Mouse (Mus musculus): ENCODE results near the gene Zbtb9.
"Not testable (repeated sequence)": the region's sequence is repeated elsewhere in the genome, so short reads cannot be mapped to it uniquely, and the experiment has no call there.

Zbtb9 gene

DNA sequence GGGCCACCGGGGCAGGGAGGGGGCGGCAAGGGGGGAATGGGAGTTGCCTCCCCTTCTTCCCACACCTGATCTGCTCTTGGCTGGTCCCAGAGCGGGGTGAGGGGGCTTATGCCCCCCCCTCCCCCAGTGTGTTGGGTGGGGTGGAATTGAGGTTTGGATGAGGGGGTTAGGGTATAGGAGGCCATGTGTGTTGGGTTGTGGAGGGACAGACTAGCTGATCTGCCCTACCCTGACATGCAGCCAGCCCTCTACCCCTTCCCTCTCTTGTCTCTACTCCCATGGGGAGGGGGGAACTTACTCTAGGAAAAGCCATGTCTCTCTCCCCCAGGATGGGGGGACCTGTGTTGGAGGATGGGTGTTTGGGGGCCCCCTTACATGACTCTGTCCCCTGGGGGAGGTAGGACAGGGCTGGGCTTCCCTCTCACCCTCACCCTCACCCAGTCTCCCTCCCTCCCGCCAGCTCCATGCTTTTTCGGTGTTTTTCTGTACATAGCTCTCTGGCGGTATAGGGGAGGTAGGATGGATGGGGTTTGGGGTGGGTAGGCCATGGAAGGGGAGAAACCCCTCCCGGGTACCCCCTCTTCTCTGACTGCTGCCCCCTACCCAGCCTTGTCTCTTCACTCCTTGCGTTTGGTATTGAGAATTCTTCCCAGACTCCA lies 1.6 kb upstream of the Zbtb9 start:
- DNase-seq (ENCODE audit: low spot score in 2 of 2) = no peak

DNA sequence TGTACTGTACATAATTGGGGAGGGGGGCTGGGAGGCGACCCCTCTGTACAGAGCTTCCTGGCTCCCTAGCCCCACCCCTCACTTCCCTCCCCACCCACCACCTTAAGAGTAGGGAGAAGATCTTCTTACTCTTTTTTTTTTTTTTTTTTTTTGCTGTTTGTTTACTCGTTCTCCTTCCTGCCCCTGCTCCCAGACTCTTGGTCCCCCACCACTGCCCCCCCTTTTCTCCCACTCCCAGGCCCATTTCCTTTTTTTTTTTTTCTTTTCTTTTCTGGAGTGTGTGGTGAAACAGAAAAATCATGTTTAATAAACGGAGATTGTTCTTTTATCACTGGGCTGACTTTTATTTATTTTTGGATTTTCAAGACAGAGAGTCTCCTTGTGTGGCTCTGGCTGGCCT lies 860 bp upstream of the Zbtb9 start:
- DNase-seq (ENCODE audit: low spot score in 2 of 2) = no peak

DNA sequence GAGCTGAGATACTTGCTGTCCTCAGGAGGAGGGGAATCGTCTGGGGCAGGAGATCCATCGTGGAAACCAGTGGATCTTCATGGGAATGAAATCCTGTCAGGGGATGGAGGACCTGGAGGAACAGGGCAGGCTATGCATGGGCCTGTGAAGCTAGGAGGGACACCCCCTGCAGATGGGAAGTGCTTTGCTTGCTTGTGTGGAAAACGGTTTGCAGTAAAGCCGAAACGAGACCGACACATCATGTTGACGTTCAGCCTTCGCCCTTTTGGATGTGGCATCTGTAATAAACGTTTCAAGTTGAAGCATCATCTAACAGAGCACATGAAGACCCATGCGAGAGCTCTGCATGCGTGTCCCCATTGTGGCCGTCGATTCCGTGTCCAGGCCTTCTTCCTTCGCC lies 1.6 kb downstream of the Zbtb9 start:
- DNase-seq (ENCODE audit: low spot score in 2 of 2) = no peak

DNA sequence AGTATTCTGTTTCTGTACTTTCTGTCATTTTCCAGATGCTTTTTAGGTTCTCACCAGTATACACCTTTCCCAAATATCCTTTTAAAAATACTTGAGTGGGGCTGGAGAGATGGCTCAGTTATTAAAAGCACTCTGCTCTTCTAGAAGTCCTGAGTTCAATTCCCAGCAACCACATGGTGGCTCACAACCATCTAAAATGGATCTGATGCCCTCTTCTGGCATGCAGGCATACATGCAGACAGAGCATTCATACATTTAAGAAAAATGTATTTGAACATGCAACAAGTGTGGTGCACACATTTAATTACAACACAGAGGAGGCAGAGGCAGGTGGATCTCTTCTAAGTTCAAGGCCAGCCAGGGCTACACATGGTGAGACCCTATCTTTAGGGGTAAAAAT lies 2.4 kb downstream of the Zbtb9 start:
- no peak for DNase-seq (ENCODE audit: low spot score in 2 of 2)

DNA sequence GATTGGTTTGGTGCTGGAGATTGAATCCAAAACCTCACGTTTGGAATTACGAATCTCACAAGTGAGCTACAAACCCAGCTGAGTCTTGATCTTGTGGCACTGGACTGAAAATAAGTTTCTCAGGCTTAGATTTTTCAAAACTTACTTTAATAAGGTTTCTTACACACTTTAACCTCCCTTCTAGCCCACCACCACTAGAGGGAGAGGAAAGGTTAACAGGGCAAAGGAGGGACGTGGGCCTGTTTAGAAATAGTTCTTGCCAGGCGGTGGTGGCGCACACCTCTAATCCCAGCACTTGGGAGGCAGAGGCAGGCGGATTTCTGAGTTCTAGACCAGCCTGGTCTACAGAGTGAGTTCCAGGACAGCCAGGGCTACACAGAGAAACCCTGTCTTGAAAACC lies 4.4 kb downstream of the Zbtb9 start:
- DNase-seq (ENCODE audit: low spot score in 2 of 2) = not testable (repeated sequence)

DNA sequence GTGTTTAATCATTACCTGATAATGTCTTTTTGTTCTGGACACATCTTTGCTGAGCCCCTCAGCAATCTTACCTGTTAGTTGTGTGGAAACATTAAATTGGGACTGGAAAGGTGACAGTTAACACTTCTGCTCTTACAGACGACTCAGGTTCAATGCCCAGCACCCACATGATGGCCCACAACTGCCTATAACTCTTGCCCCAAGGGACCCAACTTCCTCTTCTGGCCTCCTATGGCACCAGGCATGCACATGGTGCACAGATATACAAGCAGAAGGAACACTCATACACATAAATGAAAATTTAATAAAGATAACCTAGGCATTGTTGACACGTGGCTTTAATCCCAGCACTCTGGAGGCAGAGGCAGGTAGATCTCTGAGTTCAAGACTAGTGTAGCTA lies 6.5 kb downstream of the Zbtb9 start:
- DNase-seq (ENCODE audit: low spot score in 2 of 2) = peak in 1 of 2 experiments; percentile 70

DNA sequence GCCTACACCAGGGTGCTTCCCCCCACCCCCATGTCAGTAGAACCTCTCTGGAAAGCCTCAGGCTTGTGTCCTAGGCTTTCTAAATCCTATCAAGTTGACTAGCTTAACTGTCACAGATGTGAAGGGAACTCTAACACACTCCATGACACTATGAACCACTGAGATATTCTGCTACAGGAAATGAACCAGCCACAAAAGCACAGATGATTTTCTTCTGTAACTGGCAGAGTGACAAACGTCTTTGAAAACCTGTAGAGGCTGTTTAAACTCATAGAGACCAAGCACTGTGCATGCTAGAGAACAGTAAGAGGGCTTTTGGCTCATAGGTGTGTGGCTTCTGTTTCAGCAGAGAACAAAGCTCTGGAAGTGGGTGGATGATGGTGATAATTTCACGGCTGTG lies 8.1 kb downstream of the Zbtb9 start:
- DNase-seq (ENCODE audit: low spot score in 2 of 2) = no peak

DNA sequence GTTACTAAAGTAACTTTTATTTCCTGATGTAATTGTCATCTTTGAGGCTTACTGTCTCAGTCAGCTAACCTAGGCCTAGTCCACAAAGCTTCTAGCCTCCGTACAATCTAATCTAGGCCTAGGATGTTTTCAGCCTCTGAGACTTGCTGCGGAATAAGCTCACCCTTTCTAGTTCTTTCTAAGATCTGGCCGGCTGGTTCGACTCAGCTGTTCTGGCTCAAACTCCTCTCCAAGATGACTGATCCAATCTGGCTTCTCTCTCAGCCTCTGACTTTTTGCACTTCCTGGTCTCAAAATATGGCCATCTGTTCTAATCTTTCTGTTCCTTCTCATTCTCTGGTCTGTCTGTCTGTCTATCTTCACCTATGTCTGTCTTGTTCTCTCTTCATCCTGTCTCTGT lies 10.4 kb downstream of the Zbtb9 start:
- no peak for DNase-seq (ENCODE audit: low spot score in 2 of 2)

DNA sequence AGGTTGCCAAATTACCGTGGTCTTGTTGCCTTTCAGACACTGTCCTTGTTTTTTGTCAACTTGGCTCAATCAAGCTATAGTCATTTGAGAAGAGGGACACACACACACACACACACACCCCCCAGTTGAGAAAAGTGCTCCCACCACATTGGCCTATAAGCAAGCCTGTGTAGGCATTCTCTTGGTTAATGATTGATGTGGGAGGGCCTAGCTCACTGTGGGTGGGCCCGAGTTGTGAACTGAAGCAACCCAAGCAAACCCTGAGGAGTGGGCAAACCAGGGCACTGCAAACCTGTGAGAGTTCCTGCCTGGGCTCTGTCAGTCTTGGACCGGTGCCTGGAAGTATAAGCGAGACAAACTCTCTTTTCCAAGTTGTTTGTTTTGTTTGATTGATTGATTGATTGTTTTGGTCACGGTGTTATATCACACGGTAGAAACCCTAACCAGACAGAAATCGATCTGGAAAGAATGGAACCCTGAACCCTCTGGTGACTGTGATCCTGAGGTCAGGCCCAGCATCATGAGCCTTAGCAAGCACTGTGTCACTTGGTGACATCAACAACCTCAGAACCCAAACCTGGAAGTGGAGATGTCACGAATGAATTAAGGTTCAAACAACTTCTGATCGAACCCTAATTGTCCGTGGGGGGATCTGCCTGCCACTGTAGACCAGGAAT lies 12.7 kb downstream of the Zbtb9 start:
- no peak for DNase-seq (ENCODE audit: low spot score in 2 of 2)

DNA sequence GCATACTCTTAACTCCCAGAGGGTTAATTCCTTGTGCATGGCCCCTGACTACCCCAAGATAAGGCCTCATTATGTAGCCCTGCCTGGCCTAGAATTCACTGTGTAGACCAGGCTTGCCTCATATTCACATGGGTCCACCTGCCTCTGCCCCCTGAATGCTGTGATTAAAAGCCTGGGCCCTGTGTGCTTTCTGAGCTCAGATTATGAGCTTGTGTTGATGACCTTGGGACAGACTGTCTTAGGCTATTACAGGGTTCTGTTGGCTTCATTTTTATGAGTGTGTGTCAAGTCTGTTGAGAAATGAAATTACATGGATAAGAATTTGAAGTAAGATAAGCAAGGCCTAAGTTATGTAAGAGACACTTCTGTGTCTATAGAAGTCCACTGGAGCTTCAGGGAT lies 17.6 kb downstream of the Zbtb9 start:
- DNase-seq (ENCODE audit: low spot score in 2 of 2) = no peak

DNA sequence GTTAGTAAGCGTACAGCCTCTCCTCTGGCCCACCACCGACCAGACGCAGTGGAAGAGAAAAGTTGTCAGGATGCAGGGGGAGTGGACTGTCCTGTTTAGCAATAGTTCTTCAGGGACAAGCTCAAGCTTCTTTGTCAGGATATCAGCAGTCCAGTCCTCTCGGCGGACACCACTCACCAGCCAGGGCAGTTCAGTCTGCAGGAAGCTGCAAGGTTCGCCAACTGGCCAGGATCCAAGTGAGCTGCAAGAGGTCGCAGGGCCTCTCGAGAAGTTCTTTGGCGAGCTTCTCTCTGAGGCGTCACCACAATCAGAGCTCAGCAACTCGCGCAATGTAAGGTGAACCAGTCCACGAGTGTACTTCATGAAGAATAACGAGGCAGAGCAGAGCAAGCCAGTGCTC lies 21.4 kb downstream of the Zbtb9 start:
- no peak for DNase-seq (ENCODE audit: low spot score in 2 of 2)

DNA sequence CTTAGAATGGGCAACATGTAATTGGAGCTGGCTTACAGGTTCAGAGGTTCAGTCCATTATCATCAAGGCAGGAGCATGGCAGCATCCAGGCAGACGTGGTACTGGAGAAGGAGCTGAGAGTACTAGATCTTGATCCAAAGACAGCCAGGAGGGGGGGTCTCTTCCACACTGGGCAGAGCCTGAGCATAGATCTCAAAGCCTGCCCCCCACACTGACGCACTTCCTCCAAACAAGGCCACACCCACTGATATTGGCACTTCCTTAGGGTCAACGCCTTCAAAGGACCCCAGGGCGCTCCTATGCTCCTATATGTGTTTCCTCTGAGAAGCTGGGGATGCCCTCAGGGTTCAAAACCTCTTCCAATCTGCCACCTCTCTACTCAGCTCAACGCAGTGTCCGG lies 22.0 kb downstream of the Zbtb9 start:
- DNase-seq (ENCODE audit: low spot score in 2 of 2) = no peak

DNA sequence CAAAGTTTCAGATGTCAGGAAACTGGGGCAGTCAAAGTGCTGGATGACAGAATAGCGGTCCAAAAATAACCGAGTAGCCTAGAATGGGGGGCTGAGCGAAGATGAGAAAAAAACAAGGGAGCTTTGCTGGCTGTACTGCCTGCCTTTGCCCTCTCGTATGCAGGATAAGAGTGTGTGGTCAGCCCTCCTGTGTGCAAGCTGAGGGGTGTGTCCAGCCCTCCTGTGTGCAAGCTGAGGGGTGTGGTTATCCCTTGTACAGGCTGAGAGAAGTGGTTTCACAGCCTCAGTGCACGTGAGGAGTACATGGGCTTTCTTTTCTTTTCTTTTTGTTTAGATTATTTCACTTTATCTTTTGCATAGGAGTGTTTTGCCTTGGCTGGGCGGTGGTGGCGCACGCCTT lies 22.6 kb downstream of the Zbtb9 start:
- DNase-seq (ENCODE audit: low spot score in 2 of 2) = no peak

DNA sequence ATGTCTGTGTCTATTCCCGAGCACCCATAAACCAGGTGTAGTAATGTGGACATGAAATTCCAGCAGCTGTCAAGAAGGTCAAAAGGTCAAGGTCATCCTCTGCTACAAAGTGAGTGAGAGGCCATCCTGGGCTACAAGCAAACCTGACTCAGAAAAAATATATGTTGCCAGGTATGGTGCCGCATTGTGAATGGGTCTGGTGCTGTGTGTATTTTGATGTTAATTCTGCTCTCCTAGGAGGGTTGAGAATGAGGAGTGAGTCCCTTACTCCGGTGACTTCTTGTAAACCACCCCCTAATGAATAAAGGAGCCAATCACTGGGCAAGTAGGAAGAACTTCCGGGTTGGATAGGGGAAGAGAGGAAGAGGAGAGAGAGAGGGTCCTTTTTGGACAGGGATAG lies 24.7 kb downstream of the Zbtb9 start:
- no peak for DNase-seq (ENCODE audit: low spot score in 2 of 2)

DNA sequence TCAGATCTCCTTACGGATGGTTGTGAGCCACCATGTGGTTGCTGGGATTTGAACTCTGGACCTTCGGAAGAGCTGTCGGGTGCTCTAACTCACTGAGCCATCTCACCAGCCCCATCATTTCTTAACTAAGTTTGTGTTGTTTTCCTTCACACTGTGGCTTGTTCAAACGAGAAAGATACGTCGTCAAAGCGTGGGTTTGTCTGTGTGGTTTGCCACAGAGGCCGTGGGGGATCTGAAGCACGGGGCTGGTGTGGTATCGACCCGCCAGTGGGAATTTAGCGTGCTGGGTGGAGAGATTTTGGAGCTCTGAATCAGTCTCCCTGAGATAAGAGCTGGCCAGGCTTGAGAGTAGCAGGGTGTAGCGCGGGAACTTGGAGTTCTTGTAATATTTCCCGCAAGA lies 25.3 kb downstream of the Zbtb9 start:
- DNase-seq (ENCODE audit: low spot score in 2 of 2) = no peak

DNA sequence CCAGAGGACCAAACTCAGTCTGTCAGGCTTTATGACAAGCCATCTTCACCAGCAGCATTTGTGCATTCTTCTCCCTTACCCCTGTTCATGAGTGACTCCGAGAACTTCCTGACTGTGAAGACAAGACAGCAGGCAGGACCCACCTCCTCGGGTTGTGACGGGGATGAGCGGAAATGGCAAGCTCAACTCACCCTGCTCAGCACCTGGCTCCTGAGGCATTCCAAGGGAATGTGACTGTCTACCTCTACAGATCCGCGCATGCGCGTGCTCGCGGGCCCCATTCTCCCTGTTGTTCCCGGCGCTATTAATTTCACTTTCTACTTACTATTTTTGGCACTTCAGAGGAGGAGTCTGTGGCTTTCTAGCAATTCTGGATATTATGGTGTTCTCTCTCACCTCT lies 27.0 kb downstream of the Zbtb9 start:
- DNase-seq (ENCODE audit: low spot score in 2 of 2) = no peak

DNA sequence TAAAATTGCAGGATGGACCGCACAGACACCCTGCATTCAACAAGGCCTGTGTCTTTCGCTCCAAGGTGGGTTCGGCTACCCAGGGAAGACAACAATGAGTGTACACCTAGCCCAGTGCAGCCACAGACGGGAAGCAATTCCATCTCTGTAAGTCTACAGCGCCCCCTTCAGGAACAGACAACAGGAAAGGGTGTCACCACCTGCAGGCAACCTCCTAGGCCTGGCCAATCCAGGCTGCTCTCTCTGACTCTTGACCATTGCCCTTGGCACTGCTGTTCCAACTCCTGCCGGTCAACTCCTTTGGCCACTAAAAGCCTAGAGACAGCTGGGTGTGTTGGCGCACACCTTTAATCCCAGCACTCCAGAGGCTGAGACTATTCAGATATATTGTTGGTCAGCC lies 28.2 kb downstream of the Zbtb9 start:
- peak; percentile 45 to 64 for DNase-seq (ENCODE audit: low spot score in 2 of 2)

DNA sequence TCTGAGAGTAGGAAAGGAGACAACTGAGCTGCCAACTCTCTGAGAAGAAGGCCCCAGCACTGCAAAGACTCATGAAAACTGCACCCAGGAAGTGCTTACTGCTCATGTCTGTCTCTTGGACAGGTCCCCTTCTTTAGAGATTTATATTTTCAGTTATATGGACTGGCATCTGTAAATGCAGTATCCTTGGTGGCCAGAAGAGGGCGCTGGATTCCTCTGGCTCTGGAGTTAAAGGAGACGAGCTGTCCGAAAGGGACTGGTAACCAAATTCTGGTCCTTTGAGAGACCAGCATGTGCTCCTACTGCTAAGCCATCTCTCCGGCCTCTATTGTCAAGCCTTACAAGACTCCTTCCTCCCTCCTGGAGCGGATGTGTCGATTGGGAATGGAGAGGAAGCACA lies 28.9 kb downstream of the Zbtb9 start:
- peak in 1 of 2 experiments; percentile 45 for DNase-seq (ENCODE audit: low spot score in 2 of 2)

DNA sequence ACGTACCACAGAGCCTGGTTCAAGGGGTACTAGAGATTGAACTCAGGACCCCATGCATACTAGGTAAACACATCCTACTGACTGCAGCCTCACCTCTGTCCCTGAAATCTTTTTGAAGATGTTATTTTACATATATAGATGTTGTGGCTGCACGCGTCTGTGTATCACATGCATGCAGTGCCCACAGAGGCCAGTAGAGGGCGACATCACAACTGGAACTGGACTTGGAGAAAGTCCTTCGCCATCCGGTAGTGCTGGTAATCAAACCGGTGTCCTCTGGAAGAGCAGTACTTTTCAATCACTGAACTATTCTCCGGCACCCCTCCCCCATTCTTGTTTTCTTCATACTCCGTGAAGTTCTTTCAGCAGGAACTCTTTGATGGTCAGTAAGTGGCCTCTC lies 31.5 kb downstream of the Zbtb9 start:
- DNase-seq (ENCODE audit: low spot score in 2 of 2) = peak; percentile 46 to 71

DNA sequence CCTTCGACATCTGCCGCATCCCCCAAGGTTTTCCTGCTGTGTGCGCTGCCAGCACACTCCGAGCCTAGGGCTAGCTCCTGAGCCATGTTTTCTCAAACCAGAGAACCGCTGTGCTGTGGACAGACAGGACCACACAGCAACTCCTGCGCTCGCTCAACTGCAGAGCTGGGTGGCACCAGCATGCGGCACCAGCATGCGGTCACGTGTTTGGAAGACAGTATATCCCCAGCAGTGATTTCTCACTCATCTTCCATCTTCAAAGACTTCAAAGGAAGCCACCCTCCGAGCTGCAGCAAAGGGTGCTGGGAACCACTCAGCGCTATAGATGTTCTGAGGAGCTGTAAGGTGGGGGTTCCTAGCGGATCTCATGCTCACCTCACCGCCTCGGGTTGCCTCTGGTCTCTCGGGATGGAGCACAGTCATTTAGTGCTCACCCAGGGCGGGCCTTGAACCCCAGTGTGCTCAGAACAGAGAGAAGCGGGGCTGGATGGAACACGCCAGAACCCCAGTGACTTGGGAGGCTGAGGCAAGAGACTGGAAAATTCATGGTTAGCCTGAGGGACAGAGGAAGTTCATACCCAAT lies 32.0 kb downstream of the Zbtb9 start:
- DNase-seq (ENCODE audit: low spot score in 2 of 2) = no peak

DNA sequence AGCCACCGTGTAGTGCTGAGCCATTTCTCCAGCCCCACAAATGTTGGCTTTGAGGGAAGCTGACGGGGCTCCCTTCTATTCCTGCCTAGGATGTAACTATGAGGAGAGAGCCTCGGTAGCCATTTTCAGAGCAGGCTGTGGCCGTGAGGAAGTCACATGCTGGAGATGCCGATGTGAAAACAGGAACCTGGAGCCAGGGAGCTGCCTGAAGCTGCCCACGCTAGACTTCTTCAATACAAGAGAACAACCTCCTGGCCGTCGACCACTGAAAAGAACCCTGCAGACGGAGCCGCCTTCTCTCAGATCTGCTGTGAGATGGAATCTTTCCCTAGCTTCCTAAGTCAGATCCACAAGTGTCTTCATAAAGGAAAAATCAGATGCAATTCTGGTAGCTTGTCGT lies 32.7 kb downstream of the Zbtb9 start:
- no peak for DNase-seq (ENCODE audit: low spot score in 2 of 2)

DNA sequence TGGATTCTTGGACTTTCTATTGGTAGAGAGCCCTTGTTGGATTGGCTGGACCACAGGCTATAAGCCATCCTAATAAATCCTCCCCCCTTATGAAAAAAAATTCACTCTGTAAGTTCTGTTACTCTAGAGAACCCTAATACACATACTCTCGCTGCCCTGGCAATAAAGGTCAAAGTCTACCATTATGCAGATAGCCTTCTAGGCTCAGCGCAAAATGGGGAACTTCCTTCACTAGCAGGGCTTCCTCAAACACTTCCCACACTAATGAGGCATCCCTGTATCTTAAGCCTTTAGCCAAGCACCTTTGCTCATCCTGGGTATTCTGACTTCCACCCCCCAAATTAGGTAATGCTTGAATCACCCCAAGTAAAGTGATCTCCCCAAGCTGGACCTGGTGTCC lies 35.3 kb downstream of the Zbtb9 start:
- no peak for DNase-seq (ENCODE audit: low spot score in 2 of 2)

DNA sequence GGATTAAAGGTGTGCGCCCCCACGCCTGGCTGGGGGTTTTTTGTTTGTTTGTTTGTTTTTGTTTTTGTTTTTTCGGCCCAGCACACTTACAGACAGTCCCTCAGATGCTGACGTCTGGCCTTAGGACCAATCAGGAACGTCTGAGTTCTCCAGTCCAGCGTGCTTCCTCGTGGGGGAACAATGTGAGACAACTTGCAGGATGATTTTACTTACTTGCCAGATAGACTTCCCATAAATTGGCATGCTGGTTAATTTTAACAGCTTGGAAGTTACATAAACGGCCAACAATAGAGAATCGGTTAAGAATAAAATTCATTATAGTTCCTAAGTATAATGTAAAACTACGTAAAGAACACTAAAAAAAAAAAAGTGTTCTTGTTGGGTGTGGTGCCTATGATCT lies 38.2 kb downstream of the Zbtb9 start:
- no peak for DNase-seq (ENCODE audit: low spot score in 2 of 2)
